Mouse (Mus musculus) G1E (cell line): ENCODE data around the gene Dnah17. TPM values are rescaled to one million over a fixed set of nuclear protein-coding genes. Genes with fewer than 3 reads are reported as not detected.

Source experiments
- ATAC-seq: 2 replicates; pipeline ENCODE4 v1.8.0; 2016; ENCODE audit warnings: mild to moderate bottlenecking; ENCODE audit not compliant: insufficient number of reproducible peaks, poor library complexity, low FRiP score, severe bottlenecking; ENCODE audit errors: extremely low read depth
- DNase-seq: peaks from one replicate; pipeline ENCODE4 v3.0.0; 2012; ENCODE audit warnings: low spot score
- H3K27me3 ChIP-seq: 2 replicates; pipeline ENCODE4 v1.6.1; 2012; ENCODE audit warnings: mild to moderate bottlenecking, low read length, inconsistent platforms; ENCODE audit not compliant: insufficient read depth
- H3K36me3 ChIP-seq: replicated peaks from 2 replicates; pipeline ENCODE3; 2012; ENCODE audit warnings: mild to moderate bottlenecking, inconsistent platforms
- H3K4me1 ChIP-seq: 2 replicates; pipeline ENCODE4 v1.6.1; 2012; ENCODE audit warnings: low read depth, low read length, inconsistent platforms, mixed read lengths; ENCODE audit not compliant: insufficient read depth
- H3K4me3 ChIP-seq: 2 replicates; pipeline ENCODE4 v1.5.1; 2012; ENCODE audit warnings: low read depth, mild to moderate bottlenecking, inconsistent platforms, low read length, moderate library complexity, mixed read lengths
- H3K9me3 ChIP-seq: replicated peaks from 2 replicates; pipeline ENCODE4 v1.6.1; 2012; ENCODE audit warnings: inconsistent platforms
- CTCF ChIP-seq: IDR thresholded peaks from 2 replicates; pipeline ENCODE4 v1.5.1; 2012; ENCODE audit warnings: low read depth, low read length, inconsistent platforms, mixed read lengths
- GATA1 ChIP-seq: IDR thresholded peaks from 2 replicates; pipeline ENCODE4 v1.6.1; 2012; ENCODE audit warnings: borderline replicate concordance, low read length, inconsistent platforms, mixed read lengths
- GATA2 ChIP-seq: IDR thresholded peaks from 2 replicates; pipeline ENCODE4 v1.6.1; 2012; ENCODE audit warnings: low read depth, low read length, inconsistent platforms, borderline replicate concordance
- POLR2AphosphoS5 ChIP-seq: IDR thresholded peaks from 2 replicates; pipeline ENCODE4 v1.6.1; 2012; ENCODE audit warnings: low read depth, low read length, inconsistent platforms; ENCODE audit not compliant: insufficient replicate concordance
- TAL1 ChIP-seq: conservative IDR thresholded peaks from 2 replicates; pipeline ENCODE4 v1.6.1; 2012; ENCODE audit warnings: low read depth, low read length, inconsistent platforms, mixed read lengths
- polyA plus RNA-seq: library from polyadenylated mRNA; stranded (reverse); fragments of >175 nt; gene quantifications from 2 replicates; pipeline ENCODE4 v1.2.3, GENCODE M21; 2012
- total RNA-seq, 2 experiments: library from RNA; stranded (forward) in 1 of 2; stranded (reverse) in 1 of 2; fragments of 200-1000 nt in 1 of 2; fragments of >200 nt in 1 of 2; fragmentation: Nextera tagmentation in 1 of 2; gene quantifications; 2 replicates each; pipeline ENCODE4 v1.2.3; 2014 to 2017

Gene Dnah17
- total and polyA plus RNA-seq, 3 experiments = 0.11 TPM; not detected in 2

DNA sequence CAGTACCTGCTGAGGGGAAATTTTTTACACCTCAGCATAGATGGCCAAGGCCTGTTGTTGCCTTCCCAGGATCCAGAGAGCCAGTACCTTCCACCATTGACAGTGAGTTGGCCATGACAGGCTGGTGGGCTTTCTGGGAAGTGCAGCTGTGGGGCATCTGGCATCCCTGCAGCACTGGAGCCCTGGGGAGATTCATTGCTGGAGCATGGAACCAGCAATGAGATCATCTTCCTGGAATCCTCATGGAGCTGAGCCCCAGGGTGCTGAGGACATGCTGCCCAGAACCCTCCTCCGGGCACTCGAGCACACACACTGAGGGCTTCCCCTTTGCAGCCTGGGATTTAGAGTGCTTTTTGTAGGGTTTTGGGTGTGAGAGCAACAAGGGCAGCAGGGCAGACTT, 135.2 kb downstream of the Dnah17 start:
- ATAC-seq (no peak), DNase-seq (no peak)
- H3K9me3 ChIP-seq = no peaks in the 10 kb centered on the region
- peaks cover 71% of the 10 kb centered on the region for H3K4me1 ChIP-seq
- H3K27me3 ChIP-seq = no peaks in the 10 kb centered on the region
- peaks cover 88% of the 10 kb centered on the region for H3K36me3 ChIP-seq
- no peak for TF ChIP-seq TAL1
- TF ChIP-seq POLR2AphosphoS5 = no peak
- no peak for TF ChIP-seq GATA1
- no peak for TF ChIP-seq CTCF
- no peak for TF ChIP-seq GATA2
- no peak overlapping the region for H3K4me3 ChIP-seq

DNA sequence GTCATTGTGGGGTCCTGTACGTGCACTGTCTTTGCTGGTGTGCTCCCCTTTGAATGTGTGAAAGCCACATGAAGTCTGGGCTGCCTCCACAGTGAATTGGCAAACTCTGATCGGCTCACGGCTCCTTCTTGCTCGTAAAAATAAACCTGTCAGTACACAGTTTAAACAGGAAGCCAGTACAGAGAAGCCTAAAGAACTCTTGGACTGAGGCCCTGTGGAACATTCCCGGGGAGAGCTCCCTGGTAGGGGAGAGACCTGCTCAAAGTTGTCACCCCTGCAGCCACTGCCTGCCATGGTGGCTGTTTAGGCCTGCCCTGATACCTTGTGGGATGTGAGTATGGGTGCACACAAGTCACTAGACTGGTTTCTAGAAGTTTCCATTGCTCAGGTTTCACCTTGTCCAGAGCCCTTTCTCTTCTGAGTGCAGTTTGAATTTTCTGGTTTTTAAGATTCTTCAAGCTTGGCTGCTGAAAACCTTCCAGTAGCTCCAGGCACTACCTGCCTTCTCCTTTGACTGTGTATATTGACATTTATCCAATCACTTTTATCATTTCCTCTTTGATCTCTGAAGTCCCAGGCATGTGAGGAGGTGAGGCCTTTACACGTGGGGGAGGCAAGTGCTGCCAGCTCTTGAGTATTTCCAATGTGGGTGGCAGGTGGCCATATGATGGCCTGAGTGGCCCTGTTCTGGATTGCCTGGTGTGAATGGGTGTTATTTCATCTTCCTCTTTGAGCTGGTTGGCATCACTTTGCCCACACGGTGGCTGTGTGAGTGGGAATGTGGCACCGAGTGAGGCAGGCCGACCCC, 136.0 kb downstream of the Dnah17 start:
- H3K4me3 ChIP-seq = no peak overlapping the region
- peaks cover 81% of the 10 kb centered on the region for H3K36me3 ChIP-seq
- no peaks in the 10 kb centered on the region for H3K27me3 ChIP-seq
- peaks cover 71% of the 10 kb centered on the region for H3K4me1 ChIP-seq
- no peak for DNase-seq
- no peaks in the 10 kb centered on the region for H3K9me3 ChIP-seq
- TF ChIP-seq GATA2 (no peak), CTCF (no peak), TAL1 (no peak), GATA1 (no peak), POLR2AphosphoS5 (no peak)
- ATAC-seq = no peak

DNA sequence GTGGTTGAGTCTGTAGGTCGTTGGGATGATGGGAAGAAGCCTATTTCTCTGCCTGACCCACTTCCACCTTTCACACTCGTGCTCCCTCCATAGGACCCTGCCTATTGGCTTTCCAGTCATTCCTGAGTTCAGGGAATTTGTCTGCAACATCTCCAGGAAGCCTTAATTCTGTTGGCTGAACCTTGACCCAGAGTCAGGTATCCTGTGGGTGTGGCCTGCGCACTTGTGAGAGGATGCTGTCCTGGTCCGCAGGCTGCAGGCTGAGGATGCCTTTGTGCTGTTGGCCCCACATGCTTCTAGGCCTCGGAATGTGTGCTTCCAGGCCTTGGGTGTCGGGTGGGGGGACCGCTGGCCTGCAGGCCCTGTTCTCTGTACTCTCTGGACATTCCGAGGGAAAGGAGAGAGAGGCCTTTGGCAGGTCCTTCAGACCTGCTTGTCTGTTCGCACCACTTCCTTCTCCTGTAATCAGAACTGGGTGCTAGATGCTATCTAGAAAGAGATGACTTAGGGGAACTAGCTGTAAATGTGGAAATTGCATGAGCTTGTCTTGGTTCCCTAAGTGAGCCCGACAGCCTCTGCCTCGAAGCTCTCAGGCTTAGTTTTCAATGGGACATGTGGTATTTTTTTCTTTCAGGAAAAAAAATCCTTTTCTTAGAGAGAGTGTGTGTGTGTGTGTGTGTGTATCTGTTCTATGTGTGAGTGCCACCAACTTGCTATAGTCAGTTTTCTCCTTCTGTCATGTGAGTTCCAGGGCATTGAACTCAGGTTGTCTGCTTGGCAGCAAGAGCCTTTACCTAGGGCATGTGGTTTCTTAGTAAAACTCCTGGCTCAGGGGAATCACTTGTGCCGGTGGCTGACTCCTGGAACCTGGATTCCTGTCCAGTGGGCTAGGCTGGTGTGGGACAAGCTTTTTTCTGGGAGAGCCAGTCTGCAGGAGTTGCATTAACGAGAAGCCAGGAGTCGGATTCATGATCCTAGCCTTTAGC, 137.0 kb downstream of the Dnah17 start:
- H3K36me3 ChIP-seq = peaks cover 76% of the 10 kb centered on the region
- no peaks in the 10 kb centered on the region for H3K27me3 ChIP-seq
- ATAC-seq (no peak), DNase-seq (no peak)
- H3K9me3 ChIP-seq = no peaks in the 10 kb centered on the region
- TF ChIP-seq TAL1 = no peak
- no peak for TF ChIP-seq GATA1
- TF ChIP-seq POLR2AphosphoS5 = no peak
- no peak for TF ChIP-seq GATA2
- TF ChIP-seq CTCF = no peak
- H3K4me3 ChIP-seq = peak overlapping the region; percentile 39; the same call in 1 of the 2 replicates
- H3K4me1 ChIP-seq = peaks cover 76% of the 10 kb centered on the region

DNA sequence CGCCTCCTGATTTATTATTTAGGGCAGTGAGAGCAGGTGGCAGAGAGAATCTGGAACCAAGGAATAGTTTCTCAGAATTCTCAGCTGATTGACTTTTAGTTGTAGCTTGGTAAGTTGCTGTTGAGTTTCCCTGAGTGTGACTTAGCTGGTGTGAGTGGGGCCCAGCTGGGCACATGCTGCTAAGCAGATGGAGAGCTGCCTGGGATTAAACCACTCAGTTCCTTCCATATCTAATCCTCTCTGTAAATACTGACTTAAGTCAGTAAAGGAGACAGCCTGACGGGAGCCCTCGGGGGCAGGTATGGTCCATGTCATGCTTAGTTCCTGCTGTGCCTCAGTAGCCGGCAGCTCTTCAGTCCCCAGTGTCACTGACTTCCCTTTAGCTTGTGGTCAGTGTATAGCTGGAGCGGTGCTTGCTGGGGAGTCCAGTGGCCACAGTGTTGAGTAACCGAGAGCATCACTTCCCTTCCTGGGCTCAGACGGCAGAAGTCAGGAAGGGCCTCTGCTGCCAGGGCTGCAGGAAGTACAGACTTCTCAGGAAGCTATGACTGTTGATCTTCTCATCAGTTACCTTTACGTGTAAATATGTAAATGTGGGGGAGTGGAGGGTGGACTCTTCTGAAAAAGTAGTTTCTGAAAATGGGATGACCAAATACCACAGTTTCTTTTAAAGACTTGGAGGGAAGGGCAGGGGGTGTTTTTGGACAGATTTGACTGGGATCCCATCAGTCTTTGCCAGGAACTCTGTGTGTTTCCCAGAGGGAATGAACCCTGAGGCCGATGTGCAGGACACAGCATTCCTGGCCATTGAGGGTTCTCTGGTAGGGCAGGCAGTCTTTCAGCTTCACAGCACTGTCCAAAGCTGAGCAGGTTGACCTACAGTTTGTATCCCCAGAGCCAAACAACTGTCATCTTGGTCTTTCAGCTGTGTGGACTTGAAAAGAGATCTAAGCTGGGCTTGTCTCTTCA, 138.6 kb downstream of the Dnah17 start:
- ATAC-seq (peak; percentile 29), DNase-seq (no peak)
- TF ChIP-seq TAL1 = no peak
- Histone ChIP-seq H3K36me3 (peaks cover 61% of the 10 kb centered on the region), H3K4me3 (no peak overlapping the region; the same call in 1 of the 2 replicates), H3K4me1 (peaks cover 83% of the 10 kb centered on the region), H3K9me3 (no peaks in the 10 kb centered on the region), H3K27me3 (no peaks in the 10 kb centered on the region)

DNA sequence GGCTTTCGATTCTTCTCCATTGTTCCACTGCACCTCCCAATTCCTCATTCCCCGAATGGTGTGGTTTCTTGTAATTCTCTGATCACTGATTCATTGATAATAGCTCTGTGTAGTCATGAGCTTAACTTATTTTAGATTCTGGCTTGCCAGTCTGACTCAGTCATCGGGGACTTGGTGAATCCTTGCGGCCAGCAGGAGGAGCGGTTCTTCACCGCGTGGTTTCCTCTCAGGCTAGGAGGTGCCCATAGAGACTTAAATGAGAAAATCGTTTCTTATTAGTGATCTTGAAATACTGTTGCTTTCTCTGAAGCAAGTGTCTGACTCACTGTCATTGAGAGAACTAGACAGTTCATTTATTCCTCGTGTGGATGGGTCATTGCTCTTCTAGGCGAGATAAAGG, 140.5 kb downstream of the Dnah17 start:
- Histone ChIP-seq H3K9me3 (no peaks in the 10 kb centered on the region), H3K4me1 (peaks cover 81% of the 10 kb centered on the region), H3K27me3 (no peaks in the 10 kb centered on the region), H3K36me3 (peaks cover 44% of the 10 kb centered on the region), H3K4me3 (peak overlapping the region; percentile 13; the same call in 1 of the 2 replicates)
- DNase-seq = no peak
- TF ChIP-seq GATA1 (no peak), TAL1 (no peak), POLR2AphosphoS5 (no peak), GATA2 (no peak), CTCF (no peak)
- no peak; the same call in 1 of the 2 replicates for ATAC-seq
